Mouse (Mus musculus) intestine, embryonic 14.5 days (tissue): ENCODE data around the gene Parvg. TPM values are rescaled to one million over a fixed set of nuclear protein-coding genes. Genes with fewer than 3 reads are reported as not detected.
A peak's percentile ranks its signal among the peaks of the same experiment; 100 is the strongest.

Experiments
- ATAC-seq: fragments of 200-750 bp; cut with Nextera tagmentation; replicated peaks from 2 replicates; pipeline ENCODE4 v1.8.0; 2017; ENCODE audit warnings: low read depth, moderate number of reproducible peaks, moderate TSS enrichment, moderate library complexity; ENCODE audit not compliant: low FRiP score, low TSS enrichment
- DNase-seq: peaks from one replicate; pipeline ENCODE4 v3.0.0-alpha.2; 2018; ENCODE audit warnings: low spot score
- H3K27ac ChIP-seq: fragments of 300-500 bp; sonication (generic); 2 replicates; pipeline ENCODE4 v1.5.1; 2014; ENCODE audit warnings: low read depth, mild to moderate bottlenecking, control low read depth
- H3K27me3 ChIP-seq: fragments of 300-500 bp; sonication (generic); replicated peaks from 2 replicates; pipeline ENCODE4 v1.6.1; 2014; ENCODE audit warnings: low read length, control low read depth; ENCODE audit not compliant: control insufficient read depth, insufficient read depth
- H3K36me3 ChIP-seq: fragments of 300-500 bp; sonication (generic); 2 replicates; pipeline ENCODE4 v1.6.1; 2014; ENCODE audit warnings: low read length, control low read depth; ENCODE audit not compliant: control insufficient read depth, insufficient read depth
- H3K4me1 ChIP-seq: fragments of 300-500 bp; sonication (generic); replicated peaks from 2 replicates; pipeline ENCODE4 v1.6.1; 2014; ENCODE audit warnings: low read length, control low read depth, mixed read lengths; ENCODE audit not compliant: control insufficient read depth, insufficient read depth
- H3K4me2 ChIP-seq: fragments of 300-500 bp; sonication (generic); 2 replicates; pipeline ENCODE4 v1.6.1; 2014; ENCODE audit warnings: low read length
- H3K4me3 ChIP-seq: fragments of 300-500 bp; sonication (generic); 2 replicates; pipeline ENCODE4 v1.5.1; 2014; ENCODE audit warnings: low read depth, low read length, control low read depth, mixed read lengths
- H3K9ac ChIP-seq: fragments of 300-500 bp; sonication (generic); 2 replicates; pipeline ENCODE4 v1.6.1; 2014; ENCODE audit warnings: mild to moderate bottlenecking, low read length
- H3K9me3 ChIP-seq: fragments of 300-500 bp; sonication (generic); 2 replicates; pipeline ENCODE4 v1.6.1; 2016; ENCODE audit warnings: low read length, control low read depth; ENCODE audit not compliant: control insufficient read depth
- WGBS: fragments of 180-500 bp; shearing (Covaris S2); extraction: QIAGEN DNeasy Blood & Tissue Kit; methylation state at CpG from one replicate; pipeline ENCODE4 v1.1.7; 2014; 5-methylcytosine and 5-hydroxymethylcytosine counted together
- polyA plus RNA-seq: library from polyadenylated mRNA; unstranded; fragments of >200 nt; fragmentation: Nextera tagmentation; extraction: Ambion mirVana; gene quantifications from 2 replicates; pipeline ENCODE4 v1.2.1, GENCODE M21; 2014

Parvg gene
- polyA plus RNA-seq, 1 experiment from 2014 or later = 2.0 TPM

- H3K4me3 ChIP-seq = no peak overlapping the region
Measured at GRCm38 (mm10) chr15:84300591-84300990, 23.2 kb upstream of the Parvg start.

DNA sequence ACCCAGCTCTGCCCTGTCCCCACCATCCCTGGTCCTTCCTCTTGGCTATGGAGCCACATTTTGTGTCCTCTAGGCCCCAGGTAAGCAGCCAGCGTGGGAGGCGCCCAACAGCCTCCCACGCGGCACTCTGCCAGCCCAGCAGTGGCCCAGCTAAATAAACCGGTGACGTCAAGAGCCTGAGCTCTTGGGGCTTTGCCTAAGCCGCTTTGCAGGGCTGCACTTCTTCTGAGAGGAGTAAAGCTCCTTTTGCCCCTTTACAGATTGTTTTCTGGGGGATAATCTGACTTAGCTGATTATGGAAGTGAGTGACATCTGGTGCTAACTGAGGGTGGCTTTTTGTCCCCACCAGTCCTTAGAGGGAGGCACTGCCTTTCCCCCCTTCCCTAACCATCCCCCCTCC is 22.8 kb upstream of the Parvg start:
- no peak for DNase-seq
- Histone ChIP-seq H3K9me3 (no peaks in the 10 kb centered on the region), H3K9ac (no peak overlapping the region), H3K4me3 (no peak overlapping the region), H3K27me3 (no peaks in the 10 kb centered on the region), H3K27ac (no peak overlapping the region), H3K36me3 (no peaks in the 10 kb centered on the region), H3K4me1 (peaks cover 31% of the 10 kb centered on the region), H3K4me2 (no peak overlapping the region)
- ATAC-seq = no peak
- WGBS = 17% methylated on average over 7 of the region's 7 CpGs

More at GRCm38 (mm10) chr15:84300591-84300990, 23.2 kb upstream of the Parvg start:
- H3K4me1 ChIP-seq = peaks cover 31% of the 10 kb centered on the region
- 59% methylated on average over 2 of the region's 2 CpGs for WGBS
- no peaks in the 10 kb centered on the region for H3K36me3 ChIP-seq
- no peak overlapping the region for H3K9ac ChIP-seq
- H3K4me2 ChIP-seq = no peak overlapping the region
- no peaks in the 10 kb centered on the region for H3K9me3 ChIP-seq
- no peak overlapping the region for H3K27ac ChIP-seq
- no peaks in the 10 kb centered on the region for H3K27me3 ChIP-seq
- no peak for ATAC-seq
- no peak for DNase-seq

DNA sequence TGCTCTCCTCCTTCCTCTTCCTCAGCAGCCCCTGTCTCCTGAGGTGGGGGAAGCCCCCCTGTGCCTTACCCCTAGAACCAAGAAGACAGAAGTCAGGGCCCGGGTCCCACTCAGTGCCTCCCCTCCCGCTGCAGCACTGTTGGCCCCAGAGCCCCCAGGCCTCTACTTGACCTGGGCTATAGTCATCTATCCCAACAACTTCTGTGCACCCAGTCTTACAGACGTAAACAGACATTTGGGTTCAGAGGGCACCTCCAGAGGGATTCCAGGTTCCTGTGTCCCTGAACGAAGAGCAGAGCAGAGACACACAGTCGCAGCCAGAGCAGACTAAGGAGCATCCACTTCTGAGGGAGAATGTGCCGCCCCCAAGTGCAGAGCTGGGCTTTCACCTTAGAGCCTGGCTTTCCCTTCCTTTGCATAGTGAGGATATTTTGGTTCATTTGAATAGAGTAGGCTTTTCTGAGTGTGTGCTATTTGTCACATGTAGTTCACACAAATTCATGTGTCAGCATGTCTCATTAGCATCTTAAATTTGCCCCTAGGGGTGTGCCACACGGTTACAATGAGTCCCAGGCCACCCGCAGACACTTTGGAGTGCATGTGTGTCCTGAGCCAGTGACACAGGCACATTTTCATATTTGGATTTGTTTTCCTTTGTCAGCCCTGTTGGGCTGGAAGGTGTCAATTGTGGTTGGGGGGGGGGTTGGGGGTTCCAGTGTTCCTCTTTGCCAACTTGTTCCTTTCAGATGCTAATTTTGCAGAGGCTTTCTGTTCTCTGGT is 22.0 kb upstream of the Parvg start:
- Histone ChIP-seq H3K27ac (no peak overlapping the region), H3K4me3 (no peak overlapping the region), H3K9ac (no peak overlapping the region), H3K4me2 (no peak overlapping the region), H3K27me3 (no peaks in the 10 kb centered on the region), H3K4me1 (peaks cover 31% of the 10 kb centered on the region), H3K9me3 (no peaks in the 10 kb centered on the region), H3K36me3 (no peaks in the 10 kb centered on the region)
- no peak for ATAC-seq
- WGBS = 49% methylated on average over 8 of the region's 8 CpGs
- DNase-seq = no peak

- Histone ChIP-seq H3K27me3 (no peaks in the 10 kb centered on the region), H3K27ac (no peak overlapping the region), H3K4me2 (no peak overlapping the region), H3K9ac (no peak overlapping the region), H3K36me3 (no peaks in the 10 kb centered on the region), H3K4me3 (no peak overlapping the region), H3K9me3 (no peaks in the 10 kb centered on the region), H3K4me1 (peaks cover 30% of the 10 kb centered on the region)
- ATAC-seq (no peak), DNase-seq (no peak)
- 60% methylated on average over 10 of the region's 10 CpGs for WGBS
Measured at GRCm38 (mm10) chr15:84303264-84303663, 20.6 kb upstream of the Parvg start.

- Histone ChIP-seq H3K4me1 (peaks cover 14% of the 10 kb centered on the region), H3K4me3 (no peak overlapping the region), H3K27me3 (no peaks in the 10 kb centered on the region), H3K27ac (no peak overlapping the region), H3K36me3 (no peaks in the 10 kb centered on the region), H3K9me3 (no peaks in the 10 kb centered on the region), H3K9ac (no peak overlapping the region), H3K4me2 (no peak overlapping the region)
- 67% methylated on average over 10 of the region's 10 CpGs for WGBS
- ATAC-seq (no peak), DNase-seq (no peak)
Measured at GRCm38 (mm10) chr15:84305333-84305732, 18.5 kb upstream of the Parvg start.

GRCm38 (mm10) chr15:84310271-84310670 is 13.6 kb upstream of the Parvg start:
- 70% methylated on average over 11 of the region's 11 CpGs for WGBS
- peaks cover 17% of the 10 kb centered on the region for H3K4me1 ChIP-seq
- no peak for ATAC-seq
- H3K9me3 ChIP-seq = no peaks in the 10 kb centered on the region
- no peak overlapping the region for H3K9ac ChIP-seq
- H3K27me3 ChIP-seq = no peaks in the 10 kb centered on the region
- no peak overlapping the region for H3K27ac ChIP-seq
- no peak overlapping the region for H3K4me2 ChIP-seq
- no peak for DNase-seq
- H3K36me3 ChIP-seq = no peaks in the 10 kb centered on the region
- H3K4me3 ChIP-seq = no peak overlapping the region

GRCm38 (mm10) chr15:84311295-84312085 is 12.3 kb upstream of the Parvg start:
- Histone ChIP-seq H3K27ac (no peak overlapping the region), H3K9ac (no peak overlapping the region), H3K27me3 (no peaks in the 10 kb centered on the region), H3K4me2 (no peak overlapping the region), H3K9me3 (no peaks in the 10 kb centered on the region), H3K4me3 (no peak overlapping the region), H3K36me3 (no peaks in the 10 kb centered on the region), H3K4me1 (peaks cover 19% of the 10 kb centered on the region)
- DNase-seq (no peak), ATAC-seq (no peak)
- 67% methylated on average over 9 of the region's 9 CpGs for WGBS

DNA sequence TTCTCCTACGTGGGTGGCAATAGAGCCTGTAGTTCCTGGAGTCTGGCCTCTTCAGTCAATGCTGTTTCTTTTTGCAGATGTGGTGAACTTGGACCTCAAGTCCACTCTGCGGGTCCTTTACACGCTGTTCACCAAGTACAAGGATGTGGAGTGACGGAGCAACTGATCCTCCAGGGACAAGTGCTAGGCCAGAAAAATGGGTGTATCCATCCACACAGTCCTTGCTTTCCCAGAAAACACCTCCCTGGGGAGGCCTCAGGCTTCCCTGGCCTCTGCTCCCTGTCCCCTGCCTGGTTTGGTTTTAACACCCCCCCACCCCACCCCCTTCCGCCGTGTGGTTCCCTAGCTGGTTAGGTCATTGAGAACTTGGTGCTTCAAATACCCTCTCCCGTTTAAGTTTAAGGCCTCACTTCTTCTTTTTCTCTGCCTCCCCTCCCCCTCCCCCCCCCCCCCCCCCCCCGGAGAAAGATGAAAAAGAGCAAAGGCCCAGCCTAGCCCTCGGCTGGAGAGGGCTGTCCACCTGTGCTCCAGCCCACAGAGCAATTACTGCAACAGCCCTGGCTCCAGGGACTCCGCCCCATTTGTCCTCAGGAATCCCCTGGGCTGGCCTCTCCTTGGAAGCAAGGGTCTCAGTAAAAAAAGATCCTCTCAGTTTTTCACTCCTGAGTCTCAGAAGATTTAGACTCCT is 10.8 kb upstream of the Parvg start:
- ATAC-seq (0 out of 2 replicates have a peak, but pooled peaks have one; percentile 48), DNase-seq (no peak)
- no peaks in the 10 kb centered on the region for H3K36me3 ChIP-seq
- no peak overlapping the region for H3K4me2 ChIP-seq
- H3K27me3 ChIP-seq = no peaks in the 10 kb centered on the region
- no peak overlapping the region for H3K27ac ChIP-seq
- H3K4me1 ChIP-seq = peaks cover 19% of the 10 kb centered on the region
- no peaks in the 10 kb centered on the region for H3K9me3 ChIP-seq
- H3K4me3 ChIP-seq = no peak overlapping the region
- no peak overlapping the region for H3K9ac ChIP-seq
- 58% methylated on average over 9 of the region's 10 CpGs for WGBS
